Mouse (Mus musculus) spleen, adult 2 months (tissue): ENCODE data around the gene Mrpl4. TPM values are rescaled to one million over a fixed set of nuclear protein-coding genes. Genes with fewer than 3 reads are reported as not detected.

Experiments
- DNase-seq, 2 experiments: peaks; one replicate each; pipeline versions ENCODE4 v3.0.0 to v3.0.0-alpha.2; 2012 to 2021; ENCODE audit warnings: low spot score in 2 of 2, low read depth in 1 of 2
- H3K27ac ChIP-seq: fragments of 200-500 bp; 2 replicates; pipeline ENCODE4 v1.5.1; 2012; ENCODE audit warnings: low read length, inconsistent platforms; ENCODE audit not compliant: insufficient read depth
- H3K27me3 ChIP-seq: fragments of 200-500 bp; 2 replicates; pipeline ENCODE4 v1.6.1; 2012; ENCODE audit warnings: mild to moderate bottlenecking, moderate library complexity, low read length, inconsistent platforms; ENCODE audit not compliant: control insufficient read depth, insufficient read depth
- H3K36me3 ChIP-seq: fragments of 200-500 bp; 2 replicates; pipeline ENCODE4 v1.6.1; 2012; ENCODE audit warnings: mild to moderate bottlenecking, low read length, inconsistent platforms; ENCODE audit not compliant: control insufficient read depth, insufficient read depth
- H3K4me1 ChIP-seq: fragments of 200-500 bp; 2 replicates; pipeline ENCODE4 v1.6.1; 2011; ENCODE audit warnings: inconsistent platforms; ENCODE audit not compliant: control insufficient read depth, insufficient read depth, insufficient read length
- H3K4me3 ChIP-seq: fragments of 200-500 bp; 2 replicates; pipeline ENCODE4 v1.5.1; 2011; ENCODE audit warnings: mild to moderate bottlenecking, inconsistent platforms; ENCODE audit not compliant: insufficient read depth, insufficient read length; ENCODE audit errors: extremely low read depth
- CTCF ChIP-seq: fragments of 200-500 bp; IDR thresholded peaks from 2 replicates; pipeline ENCODE4 v1.5.1; 2011; ENCODE audit warnings: mild to moderate bottlenecking, inconsistent platforms; ENCODE audit not compliant: insufficient read depth, insufficient read length, insufficient replicate concordance; ENCODE audit errors: extremely low read depth
- POLR2A ChIP-seq: fragments of 200-500 bp; IDR thresholded peaks from 2 replicates; pipeline ENCODE4 v1.6.1; 2011; ENCODE audit warnings: low read depth, low read length, inconsistent platforms
- WGBS: fragments of 180-500 bp; shearing (Covaris S2); methylation state at CpG from one replicate; pipeline ENCODE4 v1.1.7; 2018; 5-methylcytosine and 5-hydroxymethylcytosine counted together
- polyA plus RNA-seq: library from polyadenylated mRNA; depleted of rRNA; stranded (reverse); fragments of >200 nt; gene quantifications from 2 replicates; pipeline ENCODE4 v1.2.3, GENCODE M21; 2012

The Mrpl4 gene
- polyA plus RNA-seq, 1 experiment: 75.8 TPM

DNA sequence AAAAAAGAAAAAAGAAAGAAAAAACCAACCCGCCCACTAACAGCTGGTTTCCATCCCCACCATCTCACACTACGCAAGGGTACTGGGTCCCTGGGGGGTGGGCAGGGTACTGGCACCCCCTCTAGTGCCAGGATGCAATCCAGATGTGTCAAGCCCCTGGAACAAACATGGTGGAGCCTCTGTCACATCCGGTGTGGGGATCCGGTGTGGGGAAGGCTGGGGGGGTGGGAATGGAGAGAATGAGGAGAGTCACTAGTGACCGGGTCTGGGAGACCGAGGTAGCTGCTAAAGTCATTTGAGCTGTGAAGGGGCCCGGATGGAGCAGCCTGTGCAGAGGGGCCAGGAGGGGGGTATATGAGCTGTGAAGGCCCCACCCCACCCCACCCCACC is 30.8 kb upstream of the Mrpl4 start:
- WGBS: 86% methylated on average over 7 of the region's 7 CpGs

DNA sequence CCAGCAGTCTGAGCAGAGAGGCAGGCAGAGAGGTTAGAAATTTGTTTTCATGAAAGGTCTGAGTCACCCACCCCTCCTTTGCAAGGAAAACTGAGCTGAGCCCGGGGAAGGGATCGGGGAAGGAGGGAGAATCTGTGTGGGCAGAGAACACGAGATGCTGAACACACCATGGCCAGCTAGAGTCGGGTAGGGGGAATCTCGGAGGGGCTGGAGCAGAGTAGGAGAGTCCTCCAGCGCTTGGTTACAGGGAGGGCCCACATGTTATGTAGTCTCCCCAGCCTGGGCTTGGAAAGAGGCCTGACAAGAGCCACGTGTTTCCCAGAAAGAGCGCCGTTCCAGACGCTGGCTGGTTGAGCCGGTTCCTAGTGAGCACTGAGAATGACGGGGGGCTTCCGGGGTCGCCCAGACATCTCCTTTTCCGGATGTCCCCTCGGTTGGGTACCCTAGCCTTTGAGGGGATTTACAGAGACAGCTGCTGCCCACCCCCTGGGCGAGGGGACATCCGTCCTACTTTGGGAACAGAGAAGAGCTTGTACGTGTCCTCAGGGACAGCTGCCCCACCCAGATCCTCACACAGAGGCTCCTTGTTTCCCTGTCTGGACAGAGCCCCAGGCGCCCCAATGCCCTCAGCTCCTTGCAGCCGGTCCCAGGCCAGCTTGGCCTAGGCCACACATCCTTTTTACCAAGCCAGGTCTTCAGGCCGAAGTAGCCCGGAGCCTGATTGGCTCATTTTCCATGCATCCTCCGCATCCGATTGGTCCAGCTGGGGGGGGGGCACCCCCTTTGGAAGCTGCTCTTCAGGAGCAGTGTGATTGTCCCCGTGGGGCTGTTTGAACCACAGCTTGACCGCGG is 30.2 kb upstream of the Mrpl4 start:
- H3K4me3 ChIP-seq: no peak overlapping the region
- H3K4me1 ChIP-seq: peaks cover 7% of the 10 kb centered on the region; the same call in 1 of the 2 replicates
- no peak for TF ChIP-seq POLR2A
- DNase-seq: no peak
- H3K27me3 ChIP-seq: peaks cover 5% of the 10 kb centered on the region
- no peaks in the 10 kb centered on the region for H3K36me3 ChIP-seq
- WGBS: 89% methylated on average over 28 of the region's 28 CpGs
- H3K27ac ChIP-seq: no peak overlapping the region

More for the DNA sequence above, 30.8 kb upstream of the Mrpl4 start:
- no peak overlapping the region for H3K4me3 ChIP-seq
- no peak for TF ChIP-seq POLR2A
- no peak for TF ChIP-seq CTCF
- peaks cover 7% of the 10 kb centered on the region; the same call in 1 of the 2 replicates for H3K4me1 ChIP-seq
- no peaks in the 10 kb centered on the region for H3K36me3 ChIP-seq
- no peak overlapping the region for H3K27ac ChIP-seq
- peaks cover 5% of the 10 kb centered on the region for H3K27me3 ChIP-seq
- DNase-seq: no peak

DNA sequence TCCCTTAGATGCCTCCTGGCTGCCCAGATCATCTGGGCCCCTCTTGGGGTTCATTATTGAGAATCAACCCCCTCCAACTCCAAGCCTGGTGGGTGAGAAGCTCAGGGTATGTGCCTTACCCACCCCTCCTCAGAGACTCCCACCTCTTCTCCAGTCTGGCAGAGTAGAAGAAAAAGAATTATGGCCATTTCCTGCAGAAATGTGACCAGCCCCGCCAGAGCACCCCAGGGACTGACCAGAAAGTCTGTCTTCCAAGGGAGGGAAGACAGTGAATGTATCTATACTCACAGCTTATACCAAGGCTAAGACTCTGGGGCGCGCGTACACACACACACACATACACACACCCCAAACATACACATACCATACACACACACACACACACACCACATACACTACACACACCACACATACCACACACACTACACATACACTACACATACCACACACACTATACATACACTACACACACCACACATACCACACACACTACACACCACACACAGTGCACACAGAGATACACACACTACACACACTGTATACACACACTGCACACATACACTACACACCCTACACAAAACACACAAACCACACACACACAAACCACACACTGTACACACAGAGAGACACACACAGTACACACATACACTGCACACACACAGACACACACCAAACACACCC is 29.4 kb upstream of the Mrpl4 start:
- no peak for DNase-seq
- Histone ChIP-seq H3K27me3 (peaks cover 5% of the 10 kb centered on the region), H3K4me1 (peaks cover 7% of the 10 kb centered on the region; the same call in 1 of the 2 replicates), H3K27ac (no peak overlapping the region), H3K36me3 (no peaks in the 10 kb centered on the region), H3K4me3 (no peak overlapping the region)
- TF ChIP-seq CTCF (no peak), POLR2A (no peak)
- WGBS: 86% methylated on average over 4 of the region's 4 CpGs

DNA sequence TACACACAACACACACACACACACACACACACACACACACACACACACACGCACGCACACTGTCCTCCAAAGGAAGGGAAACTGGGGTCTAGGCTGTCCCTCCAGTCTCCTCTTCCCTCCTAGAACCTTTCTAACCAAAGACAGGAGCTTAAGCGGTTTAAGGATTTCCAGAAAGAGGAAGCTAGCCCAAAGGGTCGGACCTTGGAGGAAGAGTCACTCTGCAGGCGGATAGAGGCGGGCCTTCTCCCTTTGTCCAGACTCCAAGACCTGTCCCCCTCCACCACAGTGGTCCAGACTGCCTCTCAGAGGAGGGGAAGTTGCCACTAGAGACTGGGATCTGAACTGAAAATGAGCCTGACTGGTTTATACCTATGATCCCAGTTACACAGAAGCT is 28.9 kb upstream of the Mrpl4 start:
- no peak for TF ChIP-seq POLR2A
- no peak for TF ChIP-seq CTCF
- Histone ChIP-seq H3K4me1 (peaks cover 7% of the 10 kb centered on the region; the same call in 1 of the 2 replicates), H3K27ac (no peak overlapping the region), H3K27me3 (peaks cover 5% of the 10 kb centered on the region), H3K36me3 (no peaks in the 10 kb centered on the region), H3K4me3 (no peak overlapping the region)
- no peak for DNase-seq
- WGBS: 55% methylated on average over 6 of the region's 6 CpGs

DNA sequence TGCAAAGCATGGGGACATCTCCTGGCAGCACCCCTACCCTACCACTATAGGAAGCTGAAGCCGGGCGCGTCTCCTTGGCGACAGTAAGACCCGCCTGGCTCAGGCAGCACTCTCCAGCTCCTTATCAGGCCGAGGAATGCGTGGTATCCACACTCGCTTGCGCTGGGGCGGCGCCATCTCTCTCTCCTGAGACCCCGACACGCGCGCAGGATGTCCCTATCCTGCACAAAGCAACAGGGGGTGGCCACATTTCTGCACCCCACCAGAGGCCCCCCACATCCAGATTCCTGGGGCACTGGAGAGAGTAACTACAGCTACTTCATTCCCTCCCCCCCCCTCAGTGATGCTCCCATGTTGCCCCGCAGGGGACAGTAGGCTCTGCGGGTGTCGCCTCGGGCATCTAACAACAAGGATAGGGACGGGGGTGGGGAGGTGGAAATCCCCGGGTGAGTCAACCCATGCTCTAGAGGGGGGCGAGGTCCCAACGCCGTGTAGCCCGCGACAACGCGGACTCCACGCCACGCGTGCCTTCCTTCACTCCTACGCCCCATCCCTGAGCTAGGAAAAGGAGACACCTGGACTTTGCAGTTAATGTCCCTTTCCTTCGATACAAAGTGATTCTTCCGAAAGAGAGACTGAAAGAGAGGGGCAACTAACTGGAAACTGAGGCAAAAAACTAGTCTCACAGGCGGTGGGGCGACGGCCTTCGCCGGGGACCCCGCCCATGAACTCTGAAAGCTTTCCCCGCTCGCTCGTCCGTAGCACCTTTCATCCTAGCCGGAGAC is 26.9 kb upstream of the Mrpl4 start:
- peak overlapping the region; percentile 76 for H3K4me3 ChIP-seq
- H3K36me3 ChIP-seq: no peaks in the 10 kb centered on the region
- DNase-seq: no peak
- peaks cover 7% of the 10 kb centered on the region for H3K4me1 ChIP-seq
- 8% methylated on average over 45 of the region's 45 CpGs for WGBS
- H3K27ac ChIP-seq: peak overlapping the region; percentile 16; the same call in 1 of the 2 replicates
- H3K27me3 ChIP-seq: peaks cover 5% of the 10 kb centered on the region
- no peak for TF ChIP-seq POLR2A
- no peak for TF ChIP-seq CTCF

DNA sequence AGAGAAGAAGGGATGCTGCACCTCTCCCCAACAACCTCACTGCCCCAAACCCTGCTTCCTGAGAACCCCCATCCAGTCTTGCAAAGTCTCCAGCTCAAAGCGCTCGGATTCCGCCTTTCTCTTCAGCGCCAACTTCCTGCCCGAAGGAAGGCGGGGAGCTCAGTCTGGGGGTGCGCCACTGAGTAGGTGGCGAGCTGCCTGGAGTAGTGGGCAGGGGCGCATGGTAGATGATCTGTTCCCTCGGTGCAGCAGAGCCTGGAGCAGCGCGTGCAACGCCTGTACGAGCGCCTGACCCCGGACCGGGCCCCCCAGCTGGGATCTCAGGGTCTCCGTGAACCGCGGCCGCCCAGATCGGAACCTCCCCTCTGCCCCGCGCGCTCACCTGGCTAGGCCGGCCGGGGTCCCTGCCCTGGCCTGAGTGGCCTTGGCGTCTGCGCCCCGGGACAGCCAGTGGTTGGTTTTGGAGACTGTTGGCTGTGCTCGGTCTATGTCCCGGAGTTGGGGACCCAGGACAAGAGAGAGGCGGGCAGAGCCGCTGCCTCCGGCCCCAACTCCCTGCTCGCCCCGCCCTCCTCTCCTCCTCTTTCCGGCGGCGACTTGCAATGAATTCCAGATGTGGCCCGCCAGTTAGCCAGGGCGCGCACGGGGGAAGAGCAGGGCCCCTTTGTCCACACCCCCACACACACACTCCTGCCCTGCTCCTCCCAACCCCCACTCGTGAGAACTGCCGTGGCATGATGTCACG is 26.1 kb upstream of the Mrpl4 start, which contains the start of gene S1pr2:
S1pr2 (minus strand) TSS at position 566 of the 745 bp plus-strand sequence.
- DNase-seq: peak; percentile 43 to 52
- TF ChIP-seq CTCF (no peak), POLR2A (no peak)
- no peaks in the 10 kb centered on the region for H3K36me3 ChIP-seq
- H3K4me1 ChIP-seq: peaks cover 7% of the 10 kb centered on the region
- WGBS: under 1% methylated on average over 46 of the region's 47 CpGs
- peak within 1 kb of the TSS; percentile 76 for H3K4me3 ChIP-seq
- H3K27ac ChIP-seq: peak within 1 kb of the TSS; percentile 16; the same call in 1 of the 2 replicates
- peaks cover 5% of the 10 kb centered on the region for H3K27me3 ChIP-seq
